Mouse (Mus musculus): ENCODE data around the gene Bbs12.

Bbs12 gene

GRCm38 (mm10) chr3:37312370-37312941 lies at the start of gene Bbs12, which contains the start of gene Cetn4:
Gene Bbs12, plus strand, starts transcription at chr3:37312554.
Gene Cetn4, minus strand, starts transcription at chr3:37312708.
- DNase-seq, result peak; percentile 99

- no peak for DNase-seq
Observed at GRCm38 (mm10) chr3:37268338-37268737, 44.0 kb upstream of the Bbs12 start.

- no peak for DNase-seq
Observed at GRCm38 (mm10) chr3:37269926-37270325, 42.4 kb upstream of the Bbs12 start.

- peak; percentile 70 to 76 for DNase-seq
Observed at GRCm38 (mm10) chr3:37271209-37271608, 41.1 kb upstream of the Bbs12 start.

GRCm38 (mm10) chr3:37273092-37273491 lies 39.3 kb upstream of the Bbs12 start:
- DNase-seq, result no peak

GRCm38 (mm10) chr3:37274661-37275060 lies 37.7 kb upstream of the Bbs12 start:
- DNase-seq, result no peak

GRCm38 (mm10) chr3:37280221-37280620 lies 32.1 kb upstream of the Bbs12 start:
- DNase-seq, result no peak

GRCm38 (mm10) chr3:37280871-37281270 lies 31.5 kb upstream of the Bbs12 start:
- DNase-seq, result no peak

- DNase-seq, result no peak
Observed at GRCm38 (mm10) chr3:37282299-37282922, 29.9 kb upstream of the Bbs12 start.

GRCm38 (mm10) chr3:37283234-37283633 lies 29.1 kb upstream of the Bbs12 start:
- DNase-seq, result no peak

- DNase-seq, result no peak
Observed at GRCm38 (mm10) chr3:37289237-37289636, 23.1 kb upstream of the Bbs12 start.

- peak; percentile 52 to 55 for DNase-seq
Observed at GRCm38 (mm10) chr3:37290881-37291541, 21.3 kb upstream of the Bbs12 start.

GRCm38 (mm10) chr3:37291929-37292328 lies 20.4 kb upstream of the Bbs12 start:
- no peak for DNase-seq

- no peak for DNase-seq
Observed at GRCm38 (mm10) chr3:37292654-37293053, 19.7 kb upstream of the Bbs12 start.

- no peak for DNase-seq
Observed at GRCm38 (mm10) chr3:37299470-37299869, 12.9 kb upstream of the Bbs12 start.

GRCm38 (mm10) chr3:37302685-37303084 lies 9.7 kb upstream of the Bbs12 start:
- DNase-seq, result peak; percentile 66 to 72

GRCm38 (mm10) chr3:37303392-37304139 lies 8.8 kb upstream of the Bbs12 start:
- DNase-seq, result no peak

GRCm38 (mm10) chr3:37311897-37312369 lies 421 bp upstream of the Bbs12 start:
- DNase-seq, result no peak

- no peak for DNase-seq
Observed at GRCm38 (mm10) chr3:37313371-37313770, 1.0 kb downstream of the Bbs12 start.

GRCm38 (mm10) chr3:37316233-37316632 lies 3.9 kb downstream of the Bbs12 start:
- no peak for DNase-seq

GRCm38 (mm10) chr3:37324310-37324709 lies 12.0 kb downstream of the Bbs12 start:
- peak; percentile 41 to 64 for DNase-seq

- no peak for DNase-seq
Observed at GRCm38 (mm10) chr3:37325317-37326112, 13.2 kb downstream of the Bbs12 start.
